Mouse (Mus musculus): Measurements from ENCODE around the gene Ifna6.
"Not testable (repeated sequence)": the region's sequence is repeated elsewhere in the genome, so short reads cannot be mapped to it uniquely, and the experiment has no call there.

Gene Ifna6

DNA sequence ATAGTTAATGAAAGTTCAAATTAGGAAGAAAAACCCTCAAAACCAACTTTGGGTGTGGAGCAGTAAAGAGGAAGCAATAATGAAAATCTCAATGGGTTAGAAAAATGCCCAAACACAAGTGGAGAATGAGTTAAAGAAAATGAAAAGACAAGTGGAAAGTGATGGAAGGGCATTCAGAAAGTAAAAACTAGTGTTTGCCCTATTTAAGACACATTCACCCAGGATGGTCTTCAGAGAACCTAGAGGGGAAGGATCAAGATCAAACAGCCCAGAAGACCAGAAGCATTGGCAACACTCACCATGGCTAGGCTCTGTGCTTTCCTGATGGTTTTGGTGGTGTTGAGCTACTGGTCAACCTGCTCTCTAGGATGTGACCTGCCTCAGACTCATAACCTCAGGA is at the start of gene Ifna6:
Ifna6 (plus strand) TSS at position 301 of the 400 bp plus-strand sequence.
- DNase-seq: not testable (repeated sequence)

DNA sequence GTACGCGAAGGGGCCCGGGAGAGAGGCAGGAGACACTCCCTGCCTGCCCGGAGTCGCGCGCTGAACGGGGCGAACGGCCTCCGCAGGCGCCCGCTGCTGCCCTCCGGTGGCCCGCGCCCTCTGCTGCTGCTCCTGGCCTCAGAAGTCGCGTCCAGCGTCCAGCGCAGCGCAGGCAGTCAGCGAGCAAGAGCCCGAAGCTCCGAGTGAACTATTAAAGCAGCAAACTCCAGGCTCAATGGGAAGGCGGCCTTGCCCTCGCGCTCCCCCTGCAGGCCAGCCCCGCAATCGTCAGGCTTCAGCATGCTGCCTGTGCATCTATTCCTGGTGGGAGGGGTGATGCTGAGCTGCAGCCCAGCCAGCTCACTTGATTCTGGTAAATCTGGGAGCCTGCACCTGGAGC is 47.7 kb upstream of the Ifna6 start, which contains the start of gene Gm13272:
Gm13272 (plus strand) TSS at position 301 of the 400 bp plus-strand sequence.
- not testable (repeated sequence) for DNase-seq

DNA sequence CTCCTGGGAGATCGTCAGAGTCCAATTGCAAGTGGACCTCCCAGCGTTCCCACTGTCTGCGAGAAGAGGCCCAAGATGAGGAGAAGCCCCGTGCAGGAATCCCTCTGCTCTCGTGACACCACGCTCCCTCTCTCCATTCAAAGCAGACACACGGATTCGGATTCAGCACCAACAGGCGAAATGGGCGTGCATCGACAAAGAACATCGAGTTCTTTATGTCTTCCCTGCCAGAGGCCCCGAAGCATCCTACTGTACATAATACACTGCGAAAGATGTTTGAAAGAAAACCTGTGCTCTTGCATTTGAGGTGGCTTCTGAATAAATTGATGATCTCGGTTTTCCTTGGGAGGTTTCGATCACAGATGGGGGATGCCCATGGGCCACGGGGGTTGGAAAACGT is 46.9 kb upstream of the Ifna6 start:
- DNase-seq: not testable (repeated sequence)

DNA sequence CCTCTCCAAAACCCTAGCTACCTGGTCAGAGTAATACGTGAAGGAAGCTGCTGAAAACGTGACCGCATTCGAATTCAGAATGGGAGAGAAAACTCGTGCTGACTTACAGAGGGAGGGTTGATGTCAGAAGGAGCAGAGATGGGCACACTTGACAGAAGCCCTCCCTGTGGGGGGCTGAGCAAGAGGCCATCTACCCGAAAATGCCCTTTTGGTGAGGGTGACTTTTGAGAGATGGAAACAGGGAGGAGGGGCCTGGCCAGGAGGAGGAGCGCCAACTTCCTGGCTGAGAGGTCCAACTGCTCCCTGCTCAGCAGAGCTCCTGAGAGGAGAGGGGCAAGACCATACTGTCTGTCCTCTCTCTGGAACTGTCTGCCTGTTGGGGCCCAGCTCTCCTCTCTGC is 45.4 kb upstream of the Ifna6 start, which contains the start of gene Ifnz:
Ifnz (plus strand) TSS at position 301 of the 400 bp plus-strand sequence.
- DNase-seq: not testable (repeated sequence)

DNA sequence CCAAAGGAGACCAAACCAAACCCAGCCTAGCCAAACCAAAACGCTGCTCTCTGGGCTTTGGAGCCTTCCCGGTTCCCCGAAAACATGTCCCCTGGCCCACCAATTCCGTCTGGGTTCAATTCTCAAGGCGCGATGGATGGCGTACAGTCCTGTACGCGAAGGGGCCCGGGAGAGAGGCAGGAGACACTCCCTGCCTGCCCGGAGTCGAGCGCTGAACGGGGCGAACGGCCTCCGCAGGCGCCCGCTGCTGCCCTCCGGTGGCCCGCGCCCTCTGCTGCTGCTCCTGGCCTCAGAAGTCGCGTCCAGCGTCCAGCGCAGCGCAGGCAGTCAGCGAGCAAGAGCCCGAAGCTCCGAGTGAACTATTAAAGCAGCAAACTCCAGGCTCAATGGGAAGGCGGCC is 44.9 kb upstream of the Ifna6 start:
- DNase-seq: not testable (repeated sequence)

DNA sequence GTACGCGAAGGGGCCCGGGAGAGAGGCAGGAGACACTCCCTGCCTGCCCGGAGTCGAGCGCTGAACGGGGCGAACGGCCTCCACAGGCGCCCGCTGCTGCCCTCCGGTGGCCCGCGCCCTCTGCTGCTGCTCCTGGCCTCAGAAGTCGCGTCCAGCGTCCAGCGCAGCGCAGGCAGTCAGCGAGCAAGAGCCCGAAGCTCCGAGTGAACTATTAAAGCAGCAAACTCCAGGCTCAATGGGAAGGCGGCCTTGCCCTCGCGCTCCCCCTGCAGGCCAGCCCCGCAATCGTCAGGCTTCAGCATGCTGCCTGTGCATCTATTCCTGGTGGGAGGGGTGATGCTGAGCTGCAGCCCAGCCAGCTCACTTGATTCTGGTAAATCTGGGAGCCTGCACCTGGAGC is 41.8 kb upstream of the Ifna6 start, which contains the start of gene Gm13276:
Gm13276 (plus strand) TSS at position 301 of the 400 bp plus-strand sequence.
- DNase-seq: not testable (repeated sequence)

DNA sequence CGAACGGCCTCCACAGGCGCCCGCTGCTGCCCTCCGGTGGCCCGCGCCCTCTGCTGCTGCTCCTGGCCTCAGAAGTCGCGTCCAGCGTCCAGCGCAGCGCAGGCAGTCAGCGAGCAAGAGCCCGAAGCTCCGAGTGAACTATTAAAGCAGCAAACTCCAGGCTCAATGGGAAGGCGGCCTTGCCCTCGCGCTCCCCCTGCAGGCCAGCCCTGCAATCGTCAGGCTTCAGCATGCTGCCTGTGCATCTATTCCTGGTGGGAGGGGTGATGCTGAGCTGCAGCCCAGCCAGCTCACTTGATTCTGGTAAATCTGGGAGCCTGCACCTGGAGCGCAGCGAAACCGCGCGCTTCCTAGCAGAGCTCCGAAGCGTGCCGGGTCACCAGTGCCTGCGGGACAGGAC is 38.8 kb upstream of the Ifna6 start, which contains the start of gene Gm13277:
Gm13277 (plus strand) TSS at position 231 of the 400 bp plus-strand sequence.
- DNase-seq: peak; percentile 72 to 75

DNA sequence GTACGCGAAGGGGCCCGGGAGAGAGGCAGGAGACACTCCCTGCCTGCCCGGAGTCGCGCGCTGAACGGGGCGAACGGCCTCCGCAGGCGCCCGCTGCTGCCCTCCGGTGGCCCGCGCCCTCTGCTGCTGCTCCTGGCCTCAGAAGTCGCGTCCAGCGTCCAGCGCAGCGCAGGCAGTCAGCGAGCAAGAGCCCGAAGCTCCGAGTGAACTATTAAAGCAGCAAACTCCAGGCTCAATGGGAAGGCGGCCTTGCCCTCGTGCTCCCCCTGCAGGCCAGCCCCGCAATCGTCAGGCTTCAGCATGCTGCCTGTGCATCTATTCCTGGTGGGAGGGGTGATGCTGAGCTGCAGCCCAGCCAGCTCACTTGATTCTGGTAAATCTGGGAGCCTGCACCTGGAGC is 36.0 kb upstream of the Ifna6 start, which contains the start of gene Gm13278:
Gm13278 (plus strand) TSS at position 301 of the 400 bp plus-strand sequence.
- not testable (repeated sequence) for DNase-seq

DNA sequence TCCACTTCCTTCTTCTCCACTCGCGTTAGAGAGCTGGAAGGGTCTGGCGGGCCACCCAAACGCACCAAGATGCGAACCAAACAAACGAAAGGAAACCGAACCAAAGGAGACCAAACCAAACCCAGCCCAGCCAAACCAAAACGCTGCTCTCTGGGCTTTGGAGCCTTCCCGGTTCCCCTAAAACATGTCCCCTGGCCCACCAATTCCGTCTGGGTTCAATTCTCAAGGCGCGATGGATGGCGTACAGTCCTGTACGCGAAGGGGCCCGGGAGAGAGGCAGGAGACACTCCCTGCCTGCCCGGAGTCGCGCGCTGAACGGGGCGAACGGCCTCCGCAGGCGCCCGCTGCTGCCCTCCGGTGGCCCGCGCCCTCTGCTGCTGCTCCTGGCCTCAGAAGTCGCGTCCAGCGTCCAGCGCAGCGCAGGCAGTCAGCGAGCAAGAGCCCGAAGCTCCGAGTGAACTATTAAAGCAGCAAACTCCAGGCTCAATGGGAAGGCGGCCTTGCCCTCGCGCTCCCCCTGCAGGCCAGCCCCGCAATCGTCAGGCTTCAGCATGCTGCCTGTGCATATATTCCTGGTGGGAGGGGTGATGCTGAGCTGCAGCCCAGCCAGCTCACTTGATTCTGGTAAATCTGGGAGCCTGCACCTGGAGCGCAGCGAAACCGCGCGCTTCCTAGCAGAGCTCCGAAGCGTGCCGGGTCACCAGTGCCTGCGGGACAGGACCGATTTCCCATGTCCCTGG is 33.1 kb upstream of the Ifna6 start, which contains the start of gene Gm13275:
Gm13275 (plus strand) TSS at position 552 of the 740 bp plus-strand sequence.
- DNase-seq: peak; percentile 50 to 74

DNA sequence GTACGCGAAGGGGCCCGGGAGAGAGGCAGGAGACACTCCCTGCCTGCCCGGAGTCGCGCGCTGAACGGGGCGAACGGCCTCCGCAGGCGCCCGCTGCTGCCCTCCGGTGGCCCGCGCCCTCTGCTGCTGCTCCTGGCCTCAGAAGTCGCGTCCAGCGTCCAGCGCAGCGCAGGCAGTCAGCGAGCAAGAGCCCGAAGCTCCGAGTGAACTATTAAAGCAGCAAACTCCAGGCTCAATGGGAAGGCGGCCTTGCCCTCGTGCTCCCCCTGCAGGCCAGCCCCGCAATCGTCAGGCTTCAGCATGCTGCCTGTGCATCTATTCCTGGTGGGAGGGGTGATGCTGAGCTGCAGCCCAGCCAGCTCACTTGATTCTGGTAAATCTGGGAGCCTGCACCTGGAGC is 30.1 kb upstream of the Ifna6 start, which contains the start of gene Gm13279:
Gm13279 (plus strand) TSS at position 301 of the 400 bp plus-strand sequence.
- not testable (repeated sequence) for DNase-seq

DNA sequence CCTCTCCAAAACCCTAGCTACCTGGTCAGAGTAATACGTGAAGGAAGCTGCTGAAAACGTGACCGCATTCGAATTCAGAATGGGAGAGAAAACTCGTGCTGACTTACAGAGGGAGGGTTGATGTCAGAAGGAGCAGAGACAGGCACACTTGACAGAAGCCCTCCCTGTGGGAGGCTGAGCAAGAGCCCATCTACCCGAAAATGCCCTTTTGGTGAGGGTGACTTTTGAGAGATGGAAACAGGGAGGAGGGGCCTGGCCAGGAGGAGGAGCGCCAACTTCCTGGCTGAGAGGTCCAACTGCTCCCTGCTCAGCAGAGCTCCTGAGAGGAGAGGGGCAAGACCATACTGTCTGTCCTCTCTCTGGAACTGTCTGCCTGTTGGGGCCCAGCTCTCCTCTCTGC is 27.9 kb upstream of the Ifna6 start, which contains the start of gene Gm13285:
Gm13285 (plus strand) TSS at position 301 of the 400 bp plus-strand sequence.
- DNase-seq: not testable (repeated sequence)

DNA sequence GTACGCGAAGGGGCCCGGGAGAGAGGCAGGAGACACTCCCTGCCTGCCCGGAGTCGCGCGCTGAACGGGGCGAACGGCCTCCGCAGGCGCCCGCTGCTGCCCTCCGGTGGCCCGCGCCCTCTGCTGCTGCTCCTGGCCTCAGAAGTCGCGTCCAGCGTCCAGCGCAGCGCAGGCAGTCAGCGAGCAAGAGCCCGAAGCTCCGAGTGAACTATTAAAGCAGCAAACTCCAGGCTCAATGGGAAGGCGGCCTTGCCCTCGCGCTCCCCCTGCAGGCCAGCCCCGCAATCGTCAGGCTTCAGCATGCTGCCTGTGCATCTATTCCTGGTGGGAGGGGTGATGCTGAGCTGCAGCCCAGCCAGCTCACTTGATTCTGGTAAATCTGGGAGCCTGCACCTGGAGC is 24.3 kb upstream of the Ifna6 start, which contains the start of gene Gm13287:
Gm13287 (plus strand) TSS at position 301 of the 400 bp plus-strand sequence.
- DNase-seq: not testable (repeated sequence)

DNA sequence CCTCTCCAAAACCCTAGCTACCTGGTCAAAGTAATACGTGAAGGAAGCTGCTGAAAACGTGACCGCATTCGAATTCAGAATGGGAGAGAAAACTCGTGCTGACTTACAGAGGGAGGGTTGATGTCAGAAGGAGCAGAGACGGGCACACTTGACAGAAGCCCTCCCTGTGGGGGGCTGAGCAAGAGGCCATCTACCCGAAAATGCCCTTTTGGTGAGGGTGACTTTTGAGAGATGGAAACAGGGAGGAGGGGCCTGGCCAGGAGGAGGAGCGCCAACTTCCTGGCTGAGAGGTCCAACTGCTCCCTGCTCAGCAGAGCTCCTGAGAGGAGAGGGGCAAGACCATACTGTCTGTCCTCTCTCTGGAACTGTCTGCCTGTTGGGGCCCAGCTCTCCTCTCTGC is 22.0 kb upstream of the Ifna6 start, which contains the start of gene Gm13288:
Gm13288 (plus strand) TSS at position 301 of the 400 bp plus-strand sequence.
- not testable (repeated sequence) for DNase-seq

DNA sequence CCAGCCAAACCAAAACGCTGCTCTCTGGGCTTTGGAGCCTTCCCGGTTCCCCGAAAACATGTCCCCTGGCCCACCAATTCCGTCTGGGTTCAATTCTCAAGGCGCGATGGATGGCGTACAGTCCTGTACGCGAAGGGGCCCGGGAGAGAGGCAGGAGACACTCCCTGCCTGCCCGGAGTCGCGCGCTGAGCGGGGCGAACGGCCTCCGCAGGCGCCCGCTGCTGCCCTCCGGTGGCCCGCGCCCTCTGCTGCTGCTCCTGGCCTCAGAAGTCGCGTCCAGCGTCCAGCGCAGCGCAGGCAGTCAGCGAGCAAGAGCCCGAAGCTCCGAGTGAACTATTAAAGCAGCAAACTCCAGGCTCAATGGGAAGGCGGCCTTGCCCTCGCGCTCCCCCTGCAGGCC is 21.5 kb upstream of the Ifna6 start:
- DNase-seq: not testable (repeated sequence)

DNA sequence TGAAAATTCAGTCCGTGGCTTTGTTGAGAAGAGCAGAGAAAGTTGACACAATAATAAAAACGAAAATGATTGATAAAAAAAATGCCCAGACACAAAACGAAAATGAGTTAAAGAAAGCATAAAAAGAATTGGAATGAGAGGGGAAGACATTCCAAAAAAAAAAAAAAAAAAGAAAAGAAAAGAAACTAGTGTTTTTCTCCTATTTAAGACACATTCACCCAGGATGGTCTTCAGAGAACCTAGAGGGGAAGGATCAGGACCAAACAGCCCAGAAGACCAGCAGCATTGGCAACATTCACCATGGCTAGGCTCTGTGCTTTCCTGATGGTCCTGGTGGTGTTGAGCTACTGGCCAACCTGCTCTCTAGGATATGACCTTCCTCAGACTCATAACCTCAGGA is 11.3 kb upstream of the Ifna6 start, which contains the start of gene Ifna7:
Ifna7 (plus strand) TSS at position 301 of the 400 bp plus-strand sequence.
- no peak for DNase-seq

DNA sequence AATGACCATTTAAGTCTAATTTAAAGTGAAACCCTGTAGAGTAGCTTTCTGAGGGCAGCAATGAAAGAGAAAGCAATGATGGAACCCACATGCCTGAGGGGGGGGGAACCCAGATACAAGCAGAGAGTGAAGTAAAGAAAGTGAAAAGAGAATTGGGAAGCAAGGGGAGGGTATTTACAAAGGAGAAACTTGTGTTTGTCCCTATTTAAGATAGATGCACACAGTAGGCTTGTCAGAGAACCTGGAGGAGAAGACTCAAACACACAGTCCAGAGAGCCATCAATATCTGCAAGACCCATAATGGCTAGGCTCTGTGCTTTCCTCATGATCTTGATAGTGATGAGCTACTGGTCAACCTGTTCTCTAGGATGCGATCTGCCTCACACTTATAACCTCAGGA is 7.6 kb upstream of the Ifna6 start, which contains the start of gene Ifna11:
Ifna11 (plus strand) TSS at position 301 of the 400 bp plus-strand sequence.
- no peak for DNase-seq

DNA sequence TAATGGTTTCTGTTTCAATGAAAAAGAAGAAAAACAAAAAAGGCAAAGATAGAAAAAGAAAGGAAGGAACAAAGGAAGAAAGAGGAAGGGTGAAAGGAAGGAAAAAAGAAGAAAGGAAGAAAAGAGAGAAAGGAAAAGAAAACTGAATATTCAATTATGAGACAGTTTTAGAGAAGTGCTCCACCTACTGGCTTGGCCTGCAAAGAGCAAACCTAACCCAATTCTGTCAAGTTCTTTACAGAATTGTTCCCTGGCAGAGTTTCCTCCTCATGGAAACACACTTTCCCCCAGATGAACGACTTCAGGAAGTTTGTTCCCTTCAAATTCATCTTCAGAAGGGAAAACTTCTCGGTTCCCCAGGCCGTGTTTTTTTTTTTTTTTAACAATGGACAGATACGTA is 4.2 kb upstream of the Ifna6 start:
- no peak for DNase-seq

DNA sequence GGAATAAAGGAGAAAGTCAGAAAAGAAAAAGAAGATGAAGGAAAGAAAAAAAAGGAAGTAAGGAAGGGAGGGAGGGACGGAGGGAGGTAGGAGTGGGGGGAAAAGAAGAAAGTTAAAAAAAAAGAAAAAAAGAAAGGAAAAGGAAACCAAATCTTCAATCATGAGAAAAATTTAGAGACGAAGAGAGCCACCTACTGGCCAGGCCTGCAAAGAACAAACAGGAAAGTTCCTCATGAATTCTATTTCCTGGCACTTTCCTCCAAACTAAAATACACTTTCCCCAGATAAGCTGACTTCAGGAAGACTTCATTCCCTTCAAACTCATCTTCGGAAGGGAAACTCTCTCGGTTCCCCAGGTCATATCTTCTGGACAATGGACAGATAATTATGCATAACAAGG is 3.3 kb downstream of the Ifna6 start:
- DNase-seq: peak in 1 of 2 experiments; percentile 15

DNA sequence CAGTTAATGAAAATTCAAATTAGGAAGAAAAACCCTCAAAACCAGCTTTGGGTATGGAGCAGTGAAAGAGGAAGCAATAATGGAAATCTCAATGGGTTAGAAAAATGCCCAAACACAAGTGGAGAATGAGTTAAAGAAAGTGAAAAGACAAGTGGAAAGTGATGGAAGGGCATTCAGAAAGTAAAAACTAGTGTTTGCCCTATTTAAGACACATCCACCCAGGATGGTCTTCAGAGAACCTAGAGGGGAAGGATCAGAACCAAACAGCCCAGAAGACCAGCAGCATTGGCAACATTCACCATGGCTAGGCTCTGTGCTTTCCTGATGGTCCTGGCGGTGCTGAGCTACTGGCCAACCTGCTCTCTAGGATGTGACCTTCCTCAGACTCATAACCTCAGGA is 8.0 kb downstream of the Ifna6 start, which contains the start of gene Ifna5:
Ifna5 (plus strand) TSS at position 301 of the 400 bp plus-strand sequence.
- not testable (repeated sequence) for DNase-seq

DNA sequence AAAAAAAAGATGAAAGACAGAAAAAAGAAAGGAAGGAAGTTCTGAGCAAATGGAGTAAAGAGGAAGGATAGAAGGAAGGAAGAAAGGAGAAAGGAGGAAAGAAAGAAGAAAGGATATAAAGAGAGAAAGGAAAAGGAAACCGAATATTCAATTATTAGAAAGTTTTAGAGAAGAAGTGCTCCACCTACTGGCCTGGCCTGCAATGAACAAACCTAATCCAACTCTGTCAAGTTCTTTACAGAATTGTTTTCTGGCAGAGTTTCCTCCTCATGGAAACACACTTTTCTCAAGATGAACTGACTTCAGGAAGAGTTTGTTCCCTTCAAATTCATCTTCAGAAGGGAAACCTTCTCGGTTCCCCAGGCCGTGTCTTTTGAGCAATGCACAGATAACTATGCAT is 11.6 kb downstream of the Ifna6 start:
- no peak for DNase-seq

DNA sequence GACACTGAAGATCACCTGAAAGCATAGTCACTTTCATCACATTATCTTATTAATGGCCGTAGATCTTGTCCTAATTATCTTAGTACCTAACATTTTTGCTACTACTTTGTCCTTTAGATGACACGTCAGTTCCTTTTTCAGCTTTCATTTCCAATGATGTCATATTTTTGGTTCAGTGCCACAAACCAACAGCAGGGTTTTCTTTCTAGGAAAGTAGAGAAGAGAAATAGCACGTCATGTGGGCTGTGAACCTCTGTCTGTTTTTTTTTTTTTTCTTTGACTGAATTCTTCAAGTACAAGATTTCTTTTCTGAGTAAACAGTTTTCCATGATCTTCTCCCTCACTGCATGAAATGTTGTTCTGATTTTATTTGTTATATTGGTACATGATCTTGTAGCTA is 12.8 kb downstream of the Ifna6 start:
- no peak for DNase-seq

DNA sequence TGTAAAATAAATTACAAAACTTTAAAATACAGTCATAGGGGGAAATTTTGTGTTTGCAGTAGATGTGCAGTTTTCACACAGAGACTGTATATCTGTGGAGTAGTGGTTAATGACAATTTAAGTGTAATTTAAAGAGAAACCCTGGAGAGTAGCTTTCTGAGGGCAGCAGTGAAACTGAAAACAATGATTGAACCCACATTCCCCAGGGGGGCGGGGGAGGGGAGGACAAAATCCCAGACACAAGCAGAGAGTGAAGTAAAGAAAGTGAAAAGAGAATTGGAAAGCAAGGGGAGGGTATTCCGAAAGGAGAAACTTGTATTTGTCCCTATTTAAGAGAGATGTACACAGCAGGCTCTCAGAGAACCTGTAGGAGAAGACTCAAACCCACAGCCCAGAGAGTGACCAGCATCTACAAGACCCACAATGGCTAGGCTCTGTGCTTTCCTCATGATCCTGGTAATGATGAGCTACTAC is 14.3 kb downstream of the Ifna6 start, which contains the start of gene Ifna4:
Ifna4 (plus strand) TSS at position 424 of the 474 bp plus-strand sequence.
- DNase-seq: no peak

DNA sequence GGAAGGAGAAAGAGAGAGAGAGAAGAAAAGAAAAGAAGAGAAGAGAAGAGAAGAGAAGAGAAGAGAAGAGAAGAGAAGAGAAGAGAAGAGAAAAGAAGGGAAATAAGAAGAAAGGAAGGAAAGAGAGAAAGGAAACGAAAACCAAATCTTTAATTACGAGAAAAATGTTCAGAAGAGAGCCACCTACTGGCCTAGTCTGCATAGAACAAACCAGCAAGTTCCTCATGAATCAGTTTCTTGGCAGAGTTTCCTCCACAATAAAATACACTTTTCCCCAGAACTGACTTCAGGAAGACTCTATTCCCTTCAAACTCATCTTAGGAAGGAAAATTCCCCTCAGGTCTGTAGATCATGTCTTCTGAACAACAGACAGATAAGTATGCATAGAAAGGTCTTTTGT is 18.1 kb downstream of the Ifna6 start:
- DNase-seq: no peak
